Mouse (Mus musculus) heart, adult 9 months (tissue): ENCODE data around the gene Btnl6.
"Not testable (repeated sequence)": the region's sequence is repeated elsewhere in the genome, so short reads cannot be mapped to it uniquely, and the experiment has no call there.

ENCODE experiments used
- DNase-seq, 2 experiments: peaks; one replicate each; pipeline ENCODE4 v3.0.0; 2022; ENCODE audit warnings: low spot score in 2 of 2

The Btnl6 gene

GRCm38 (mm10) chr17:34517252-34517651 is at the start of gene Btnl6:
Gene Btnl6, minus strand, starts transcription at chr17:34517352.
- no peak for DNase-seq

- DNase-seq: peak; percentile 67 to 86
These were observed 47.6 kb upstream of the Btnl6 start for GRCm38 (mm10) chr17:34564796-34565195.

GRCm38 (mm10) chr17:34564003-34564421 is 46.9 kb upstream of the Btnl6 start, which contains the start of gene Notch4:
Gene Notch4, plus strand, starts transcription at chr17:34564268.
- peak; percentile 69 to 85 for DNase-seq

- no peak for DNase-seq
These were observed 46.2 kb upstream of the Btnl6 start for GRCm38 (mm10) chr17:34563354-34563753.

GRCm38 (mm10) chr17:34562595-34562994 is 45.4 kb upstream of the Btnl6 start:
- no peak for DNase-seq

- no peak for DNase-seq
These were observed 44.0 kb upstream of the Btnl6 start for GRCm38 (mm10) chr17:34561200-34561599.

- no peak for DNase-seq
These were observed 43.3 kb upstream of the Btnl6 start for GRCm38 (mm10) chr17:34560438-34560837.

GRCm38 (mm10) chr17:34559895-34560294 is 42.7 kb upstream of the Btnl6 start:
- DNase-seq: no peak

- DNase-seq: no peak
These were observed 42.0 kb upstream of the Btnl6 start for GRCm38 (mm10) chr17:34559116-34559515.

- no peak for DNase-seq
These were observed 40.3 kb upstream of the Btnl6 start for GRCm38 (mm10) chr17:34557411-34557810.

- no peak for DNase-seq
These were observed 39.3 kb upstream of the Btnl6 start for GRCm38 (mm10) chr17:34556406-34556805.

- peak; percentile 69 to 76 for DNase-seq
These were observed 38.3 kb upstream of the Btnl6 start for GRCm38 (mm10) chr17:34555483-34555882.

- DNase-seq: no peak
These were observed 32.7 kb upstream of the Btnl6 start for GRCm38 (mm10) chr17:34549843-34550242.

- DNase-seq: no peak
These were observed 32.0 kb upstream of the Btnl6 start for GRCm38 (mm10) chr17:34549156-34549555.

- no peak for DNase-seq
These were observed 30.4 kb upstream of the Btnl6 start for GRCm38 (mm10) chr17:34547601-34548000.

- DNase-seq: no peak
These were observed 29.6 kb upstream of the Btnl6 start for GRCm38 (mm10) chr17:34546797-34547196.

- DNase-seq: not testable (repeated sequence)
These were observed 26.4 kb upstream of the Btnl6 start for GRCm38 (mm10) chr17:34543567-34543966.

- DNase-seq: peak in 1 of 2 experiments; percentile 57
These were observed 15.5 kb upstream of the Btnl6 start for GRCm38 (mm10) chr17:34532671-34533070.

GRCm38 (mm10) chr17:34519001-34519400 is 1.8 kb upstream of the Btnl6 start:
- DNase-seq: no peak

- DNase-seq: not testable (repeated sequence)
These were observed 1.4 kb upstream of the Btnl6 start for GRCm38 (mm10) chr17:34518571-34518970.

GRCm38 (mm10) chr17:34517795-34518194 is 643 bp upstream of the Btnl6 start:
- no peak for DNase-seq

GRCm38 (mm10) chr17:34516514-34516913 is 638 bp downstream of the Btnl6 start:
- DNase-seq: no peak

GRCm38 (mm10) chr17:34511723-34512122 is 5.4 kb downstream of the Btnl6 start:
- not testable (repeated sequence) for DNase-seq

GRCm38 (mm10) chr17:34507591-34507990 is 9.6 kb downstream of the Btnl6 start:
- DNase-seq: peak; percentile 9 to 69
